Mouse (Mus musculus): Measurements from ENCODE around the gene Atcay.

Atcay gene

GRCm38 (mm10) chr10:81230438-81231332 lies at the start of gene Atcay:
TSS of gene Atcay (minus strand) at chr10:81230833.
- peak in 1 of 2 experiments; percentile 55 for DNase-seq

- no peak for DNase-seq
Observed at GRCm38 (mm10) chr10:81279496-81279895, 48.9 kb upstream of the Atcay start.

- no peak for DNase-seq
Observed at GRCm38 (mm10) chr10:81277676-81278075, 47.0 kb upstream of the Atcay start.

- DNase-seq = no peak
Observed at GRCm38 (mm10) chr10:81273842-81274241, 43.2 kb upstream of the Atcay start.

GRCm38 (mm10) chr10:81272356-81272755 lies 41.7 kb upstream of the Atcay start:
- DNase-seq = no peak

- DNase-seq = peak in 1 of 2 experiments; percentile 31
Observed at GRCm38 (mm10) chr10:81268643-81269412, 38.2 kb upstream of the Atcay start.

- peak; percentile 60 to 74 for DNase-seq
Observed at GRCm38 (mm10) chr10:81268056-81268455, 37.4 kb upstream of the Atcay start.

GRCm38 (mm10) chr10:81266211-81267105 lies 35.8 kb upstream of the Atcay start, which contains the start of the genes Mrpl54 and Apba3:
TSS of gene Mrpl54 (minus strand) at chr10:81266934.
TSS of gene Apba3 (plus strand) at chr10:81266960.
- peak; percentile 95 to 96 for DNase-seq

- peak in 1 of 2 experiments; percentile 36 for DNase-seq
Observed at GRCm38 (mm10) chr10:81265540-81265939, 34.9 kb upstream of the Atcay start.

GRCm38 (mm10) chr10:81261025-81261424 lies 30.4 kb upstream of the Atcay start:
- no peak for DNase-seq

- no peak for DNase-seq
Observed at GRCm38 (mm10) chr10:81259225-81259884, 28.7 kb upstream of the Atcay start.

GRCm38 (mm10) chr10:81257158-81258039 lies 26.8 kb upstream of the Atcay start:
- peak; percentile 47 to 76 for DNase-seq

GRCm38 (mm10) chr10:81254886-81255285 lies 24.3 kb upstream of the Atcay start:
- DNase-seq = no peak

GRCm38 (mm10) chr10:81252424-81253419 lies 22.1 kb upstream of the Atcay start, which contains the start of gene Matk:
TSS of gene Matk (plus strand) at chr10:81252935.
- peak; percentile 65 to 77 for DNase-seq

- DNase-seq = peak in 1 of 2 experiments; percentile 19
Observed at GRCm38 (mm10) chr10:81249442-81249841, 18.8 kb upstream of the Atcay start.

GRCm38 (mm10) chr10:81247804-81248203 lies 17.2 kb upstream of the Atcay start:
- DNase-seq = peak in 1 of 2 experiments; percentile 42

GRCm38 (mm10) chr10:81245166-81245565 lies 14.5 kb upstream of the Atcay start:
- DNase-seq = peak in 1 of 2 experiments; percentile 7

GRCm38 (mm10) chr10:81244595-81244994 lies 14.0 kb upstream of the Atcay start:
- DNase-seq = peak; percentile 81 to 83

- DNase-seq = no peak
Observed at GRCm38 (mm10) chr10:81244146-81244545, 13.5 kb upstream of the Atcay start.
